Mouse (Mus musculus): ENCODE results near the gene Nav1.

Nav1 gene

DNA sequence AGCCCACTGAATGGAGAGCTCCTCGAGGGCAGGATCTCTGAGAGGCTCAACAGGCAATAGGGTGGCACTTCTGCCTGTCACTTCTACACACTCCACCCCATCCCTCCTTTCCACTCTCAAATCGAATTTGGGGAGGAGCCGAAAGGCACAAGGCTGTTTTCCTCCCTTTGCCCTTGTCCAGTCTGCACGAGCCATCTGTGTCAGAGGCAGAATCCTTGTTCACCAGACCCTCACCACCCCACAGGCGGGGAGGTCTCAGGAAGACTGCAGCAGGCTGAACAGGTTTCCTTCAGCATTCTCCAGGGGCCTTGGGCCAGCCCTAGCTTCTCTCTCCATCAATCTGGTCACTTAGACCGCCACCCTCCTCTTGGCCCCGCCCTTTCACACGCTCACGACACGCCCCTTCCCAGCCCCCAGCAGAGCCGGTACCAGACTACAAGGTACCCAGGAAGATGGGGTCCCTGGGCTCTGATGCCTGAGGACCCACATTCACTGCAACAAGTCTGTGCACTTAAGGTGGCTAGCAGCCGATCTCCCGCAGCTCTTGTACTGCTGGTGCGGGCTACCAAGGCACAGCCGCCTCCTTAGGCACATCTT lies 23.9 kb downstream of the Nav1 start:
- DNase-seq (ENCODE audit: low spot score) = no peak

DNA sequence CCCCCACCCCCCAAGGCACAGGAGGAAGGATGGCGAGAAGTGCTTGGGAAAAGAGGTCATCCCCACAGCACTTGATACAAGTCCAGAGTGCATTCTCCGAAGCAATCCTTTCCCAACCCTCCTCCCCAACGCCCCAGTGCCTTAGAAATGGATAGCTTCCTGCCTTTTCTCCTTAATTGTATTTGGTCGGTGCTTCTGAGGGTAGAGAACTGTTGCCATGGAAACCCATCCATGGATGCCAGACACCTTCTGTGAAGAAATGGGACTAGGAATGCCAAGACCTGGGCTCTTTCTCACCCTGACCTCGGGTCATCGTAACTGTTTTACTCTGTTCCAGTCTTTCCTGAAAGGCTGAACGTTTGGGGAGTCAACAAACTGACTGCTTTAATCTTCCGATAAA lies 26.1 kb downstream of the Nav1 start:
- no peak for DNase-seq (ENCODE audit: low spot score)

DNA sequence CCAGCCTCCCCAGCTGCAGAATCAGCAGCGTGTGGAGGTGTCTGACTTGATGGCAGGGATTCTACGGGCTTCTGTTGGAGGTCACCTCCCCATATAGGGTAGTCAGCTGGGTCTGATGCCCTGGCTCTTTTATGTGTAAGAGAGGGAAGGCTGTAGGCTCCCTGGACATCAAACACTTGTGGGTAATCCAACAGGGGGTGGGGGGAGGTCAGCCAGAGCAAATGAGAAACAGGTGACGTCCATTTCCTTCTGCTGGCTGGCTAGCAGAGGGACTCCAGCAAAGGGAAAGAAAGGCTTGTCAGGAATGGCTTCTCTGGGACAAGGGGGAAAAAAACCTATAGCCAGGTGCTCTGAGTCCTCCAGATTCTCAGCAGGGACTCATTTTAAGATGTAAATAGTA lies 28.0 kb downstream of the Nav1 start:
- no peak for DNase-seq (ENCODE audit: low spot score)

DNA sequence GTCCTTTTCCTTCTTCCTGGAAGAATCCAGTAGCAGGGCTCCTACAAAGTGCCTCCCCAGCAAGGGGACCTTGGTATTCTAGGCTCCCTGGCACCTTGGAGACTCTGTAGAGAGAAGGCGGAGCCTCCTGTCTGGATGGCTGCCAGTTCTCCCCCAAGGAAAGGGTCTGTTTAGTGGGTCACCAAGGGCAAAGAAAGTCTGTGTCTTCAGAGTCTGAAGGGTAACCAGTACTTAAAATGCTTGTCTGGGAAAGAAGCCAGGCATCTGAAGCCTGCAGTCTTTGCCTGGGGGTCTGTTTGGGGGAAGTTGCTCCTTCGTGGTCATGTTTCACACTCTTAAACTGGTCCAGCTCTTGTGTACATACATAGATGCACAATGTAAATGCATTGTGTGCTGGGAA lies 29.3 kb downstream of the Nav1 start:
- DNase-seq (ENCODE audit: low spot score) = no peak

DNA sequence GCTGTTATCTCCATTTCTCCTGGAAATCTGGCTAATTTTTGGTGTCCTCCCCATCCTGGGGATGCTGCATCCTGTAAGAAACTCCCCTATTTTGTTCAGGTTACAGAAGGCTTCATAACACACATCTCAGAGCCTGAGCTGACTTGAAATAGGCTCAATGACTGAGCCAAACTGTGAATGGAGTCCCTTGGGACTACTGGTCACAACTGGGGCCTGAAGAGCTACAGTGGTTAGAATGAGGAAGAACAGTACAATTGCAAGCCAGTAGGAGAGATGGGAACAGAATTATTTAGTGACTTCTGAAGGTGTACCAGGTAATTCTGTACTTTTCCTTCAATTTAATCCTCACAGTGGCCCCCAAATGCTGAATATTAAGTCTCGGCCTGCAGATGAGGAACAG lies 31.7 kb downstream of the Nav1 start:
- no peak for DNase-seq (ENCODE audit: low spot score)

DNA sequence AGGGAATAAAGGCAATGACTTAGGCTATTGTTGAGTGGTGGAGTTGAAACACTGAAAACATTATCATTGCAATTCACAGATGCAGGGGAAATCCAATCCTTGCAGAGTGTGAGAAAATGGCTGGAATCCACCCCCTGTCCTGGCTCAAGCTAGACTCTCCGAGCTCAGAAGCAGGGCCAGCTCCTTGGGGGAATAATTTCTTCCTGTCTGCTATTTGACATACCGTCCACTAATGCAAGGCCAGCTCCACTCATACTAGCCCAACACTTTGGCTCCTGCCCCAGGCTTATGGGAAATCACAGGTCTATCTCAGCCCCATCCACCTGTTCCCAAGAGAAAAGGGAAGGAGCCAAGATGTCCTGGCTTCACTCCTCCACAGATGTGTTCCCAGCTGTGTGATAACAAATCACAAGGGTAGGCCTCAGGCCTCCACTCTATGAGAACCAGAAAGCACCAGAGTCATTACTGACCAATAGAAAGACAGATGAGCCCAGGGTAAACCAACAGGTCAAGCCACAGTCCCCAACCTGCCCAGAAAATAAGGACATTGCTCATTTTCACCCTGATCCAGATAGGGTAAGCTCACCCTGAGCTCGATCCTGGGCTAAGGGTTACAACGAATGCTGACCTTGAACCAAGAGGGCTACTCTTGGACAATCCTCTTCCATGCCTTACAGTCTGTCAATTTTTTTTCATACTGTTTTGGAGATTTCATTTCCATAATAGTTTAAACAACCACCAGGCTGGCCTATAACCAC lies 32.5 kb downstream of the Nav1 start:
- no peak for DNase-seq (ENCODE audit: low spot score)

DNA sequence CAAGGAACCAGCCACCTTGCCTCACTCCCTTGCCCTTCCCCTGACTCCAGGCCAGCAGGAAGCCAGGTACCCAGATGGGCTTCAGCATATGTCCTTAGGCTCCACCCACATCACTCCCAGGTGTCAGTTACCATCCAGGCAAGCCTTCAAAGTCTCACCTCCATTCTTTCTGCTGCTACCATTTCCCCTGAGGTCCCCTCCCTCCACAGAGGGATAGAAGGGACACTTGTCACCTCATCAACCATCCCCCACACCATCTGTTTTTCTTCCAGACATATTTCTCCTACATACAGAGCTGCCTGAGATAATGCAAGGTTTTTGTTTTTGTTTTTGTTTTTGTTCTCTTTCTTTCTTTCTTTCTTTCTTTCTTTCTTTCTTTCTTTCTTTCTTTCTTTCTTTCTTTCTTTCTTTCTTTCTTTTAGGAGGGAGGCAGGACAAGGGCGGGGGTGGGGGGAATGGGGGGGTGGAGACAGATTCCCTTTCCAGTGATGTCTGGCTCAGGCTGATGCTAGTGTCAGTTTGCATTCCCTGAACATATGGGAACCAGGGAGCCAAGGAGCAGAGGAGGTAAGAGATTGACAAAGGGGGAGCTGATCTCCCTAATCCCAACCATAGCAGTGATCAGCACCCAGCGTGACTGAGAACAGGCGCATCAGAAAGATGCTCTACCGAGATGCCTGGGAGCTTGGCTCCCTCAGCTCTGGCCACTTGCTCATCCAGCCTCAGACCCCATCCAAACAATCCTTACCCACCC lies 34.8 kb downstream of the Nav1 start:
- no peak for DNase-seq (ENCODE audit: low spot score)

DNA sequence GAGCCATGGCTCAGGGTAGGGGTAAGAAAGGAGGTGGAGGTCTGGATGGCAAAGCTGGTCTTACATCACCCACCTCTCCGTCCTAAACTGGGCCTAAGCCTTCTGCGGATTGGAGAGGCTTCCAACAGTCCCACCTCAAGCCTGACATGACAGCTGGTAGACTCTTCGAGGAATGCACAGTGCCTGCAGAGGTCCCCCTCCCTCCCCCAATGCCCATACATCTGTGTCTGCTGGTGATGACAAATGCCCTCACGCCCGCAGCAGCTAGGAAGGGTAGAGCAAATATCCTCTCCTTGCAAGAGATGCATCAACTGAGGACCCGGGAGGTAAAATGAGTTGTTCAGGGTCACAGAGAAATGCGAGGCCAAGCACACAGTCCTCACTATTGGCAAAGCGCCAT lies 39.0 kb downstream of the Nav1 start:
- DNase-seq (ENCODE audit: low spot score) = no peak

DNA sequence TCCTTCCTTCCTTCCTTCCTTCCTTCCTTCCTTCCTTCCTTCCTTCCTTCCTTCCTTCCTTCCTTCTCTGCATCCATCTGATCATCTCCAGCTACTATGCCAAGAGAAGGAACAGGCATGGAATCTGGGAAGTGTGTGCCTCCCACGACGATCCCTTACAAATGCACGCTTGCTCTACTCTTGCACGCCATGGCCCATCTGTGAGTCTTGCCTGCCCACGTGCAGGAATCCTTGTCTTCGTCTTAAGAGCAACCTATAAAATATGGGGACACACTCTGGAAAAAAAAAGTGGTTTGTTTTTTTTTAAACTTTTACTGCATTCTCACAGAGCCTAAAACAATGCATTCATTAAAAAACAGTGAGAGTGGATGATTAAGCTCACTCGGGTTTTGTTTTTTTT lies 40.5 kb downstream of the Nav1 start:
- DNase-seq (ENCODE audit: low spot score) = no peak

DNA sequence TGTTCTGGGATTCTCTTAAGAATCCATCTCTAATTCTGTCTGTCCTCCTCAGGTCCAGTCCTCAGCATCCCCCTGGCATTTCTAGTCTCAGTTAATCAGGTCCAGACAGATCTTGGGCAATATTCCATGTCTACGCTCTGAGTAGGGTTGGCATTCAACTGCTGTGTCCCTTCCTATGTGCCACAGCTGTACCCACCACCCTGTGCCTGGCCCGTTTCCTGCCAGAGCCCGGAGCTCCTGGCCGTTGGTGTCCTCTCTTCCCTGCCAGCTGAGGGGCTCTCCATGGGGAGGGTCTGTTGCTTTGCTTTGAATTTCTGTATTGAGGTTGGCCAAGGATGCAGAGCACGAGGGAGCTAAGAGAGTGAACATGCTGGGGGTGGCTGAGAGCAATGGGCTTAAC lies 41.3 kb downstream of the Nav1 start:
- DNase-seq (ENCODE audit: low spot score) = no peak

DNA sequence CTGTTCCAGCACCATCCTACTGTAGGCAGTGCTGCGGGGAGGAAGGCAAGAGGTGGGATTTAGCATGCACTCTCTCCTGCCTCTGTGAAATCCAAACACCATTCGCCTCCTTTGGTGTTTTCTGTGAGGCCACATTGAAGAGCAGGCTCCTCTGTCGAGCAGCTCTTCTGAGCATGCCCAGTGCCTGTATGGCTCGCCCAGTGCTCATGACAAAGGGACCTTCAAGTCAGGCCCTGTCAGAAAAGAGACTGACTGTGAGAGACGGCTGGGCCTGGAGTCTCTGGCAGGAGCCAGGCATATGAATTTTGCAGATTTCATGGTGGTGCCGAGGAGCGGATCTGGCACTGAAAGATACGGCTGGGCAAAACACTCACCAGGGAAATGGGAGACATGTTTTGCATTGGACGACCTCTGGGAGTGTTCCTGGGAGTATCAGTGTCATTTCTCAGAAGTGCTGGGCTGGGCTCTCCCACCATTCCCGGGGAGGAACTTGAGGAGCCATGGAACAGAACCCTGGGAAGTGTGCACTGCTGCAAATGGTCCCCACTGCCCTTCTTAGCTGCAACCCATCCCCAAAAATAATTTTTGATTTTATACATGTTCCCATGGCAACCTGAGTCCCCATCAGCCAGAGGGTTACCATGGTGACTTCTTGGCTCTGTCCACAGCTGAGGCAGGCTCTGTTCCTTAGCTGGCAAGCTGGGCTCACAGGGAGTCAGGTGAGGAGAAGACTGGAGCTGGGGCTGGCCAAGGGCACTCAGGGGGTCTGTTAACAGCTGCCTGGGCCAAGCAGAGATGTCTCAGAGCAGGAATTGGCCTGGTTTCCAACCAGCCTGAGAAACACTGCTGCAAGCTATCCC lies 42.2 kb downstream of the Nav1 start:
- no peak for DNase-seq (ENCODE audit: low spot score)

DNA sequence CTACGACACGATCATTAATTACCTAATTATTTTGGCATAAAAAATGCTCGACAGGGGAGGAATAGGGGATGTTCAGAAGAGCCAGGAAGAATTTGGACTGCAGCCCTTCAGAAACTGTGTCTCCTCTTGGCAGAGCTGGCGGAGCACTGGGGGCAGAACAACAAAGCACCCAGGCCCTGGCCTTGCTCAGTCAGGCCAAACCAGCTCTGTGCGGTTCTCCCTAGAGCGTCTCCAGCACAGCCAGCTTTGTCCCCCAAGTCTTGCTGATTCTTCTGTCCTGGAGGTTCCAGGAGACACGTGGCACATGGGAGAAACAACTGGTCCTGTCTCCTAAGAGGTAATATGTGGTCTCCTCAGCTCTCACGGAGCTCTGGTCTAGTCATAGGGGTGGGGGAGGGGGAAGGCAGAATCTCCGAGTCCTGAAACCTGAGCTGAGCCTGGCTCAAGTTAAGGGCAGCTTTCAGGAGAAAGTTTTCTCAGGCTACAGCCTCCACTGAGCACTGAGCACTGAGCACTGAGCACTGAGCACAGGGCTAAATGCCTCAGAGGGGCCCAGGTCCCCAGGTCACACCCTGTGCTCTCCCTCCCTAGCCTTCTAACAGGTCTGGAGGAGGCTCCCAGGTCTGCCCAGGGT lies 43.2 kb downstream of the Nav1 start:
- DNase-seq (ENCODE audit: low spot score) = no peak

DNA sequence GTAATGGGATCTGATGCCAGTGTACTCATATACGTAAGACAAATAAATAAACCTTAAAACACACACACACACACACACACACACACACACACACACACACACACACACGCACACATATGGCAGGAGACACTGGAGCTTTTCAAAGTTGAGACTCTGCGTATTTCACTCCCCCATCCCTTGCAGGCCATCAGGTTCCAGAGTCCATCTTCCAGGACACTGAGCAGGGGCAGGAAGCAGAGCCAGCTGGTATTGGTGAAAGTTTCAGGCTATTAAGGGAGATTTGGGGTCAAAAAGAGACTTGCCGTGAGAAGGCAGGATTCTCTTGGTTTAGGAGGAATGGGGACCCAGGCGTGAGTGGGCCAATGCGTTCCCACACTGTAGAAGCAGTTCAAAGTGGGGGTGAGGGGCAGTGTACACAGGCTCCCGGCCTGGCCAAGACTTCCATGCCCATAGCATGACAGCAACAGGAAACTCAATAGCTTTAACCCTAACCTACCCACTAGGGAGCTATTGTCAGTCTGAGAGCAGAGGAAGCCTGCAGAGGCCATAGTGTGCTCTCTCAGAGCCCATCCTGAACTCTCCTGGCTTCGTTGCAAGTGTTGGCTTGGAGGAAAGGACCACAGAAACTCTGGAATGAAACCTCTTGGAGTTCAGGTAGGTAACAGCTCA lies 44.0 kb downstream of the Nav1 start:
- no peak for DNase-seq (ENCODE audit: low spot score)

DNA sequence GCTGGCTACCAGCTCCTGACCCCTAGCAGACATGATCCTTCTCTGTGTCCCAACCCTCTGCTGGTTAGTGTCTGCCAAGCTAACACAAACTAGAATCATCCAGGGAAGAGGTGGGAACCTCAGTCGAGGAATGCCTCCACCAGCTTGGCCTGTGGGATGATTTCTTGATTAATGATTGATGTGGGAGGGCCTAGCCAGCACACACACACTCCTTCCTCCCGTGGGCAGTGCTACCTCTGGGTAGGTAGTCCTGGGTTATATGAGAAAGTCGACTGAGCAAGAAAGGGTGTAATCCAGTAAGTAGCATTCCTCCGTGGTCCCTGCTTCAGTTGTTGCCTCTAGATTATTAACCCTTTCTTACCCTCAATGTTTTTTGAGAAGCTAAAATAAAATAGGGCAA lies 45.0 kb downstream of the Nav1 start:
- DNase-seq (ENCODE audit: low spot score) = no peak

DNA sequence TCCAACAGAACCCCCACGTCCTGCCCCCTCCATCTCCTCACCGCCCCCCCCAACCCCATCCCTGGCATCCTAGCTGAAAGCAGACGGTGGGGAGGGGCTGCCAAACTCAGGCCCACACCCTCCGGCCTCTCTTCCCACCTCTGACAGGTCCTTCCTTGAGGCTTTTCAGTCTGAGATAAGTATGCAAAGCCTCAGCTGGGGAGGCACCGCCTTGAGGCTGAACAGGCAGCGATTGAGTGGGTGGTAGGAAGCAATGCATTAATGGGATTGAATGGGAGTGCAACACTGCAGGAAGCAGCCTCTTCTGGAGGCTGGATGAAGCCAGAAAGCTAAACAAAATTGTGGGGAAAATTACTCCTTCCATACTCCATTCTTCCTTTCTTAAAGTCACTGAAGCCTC lies 45.8 kb downstream of the Nav1 start:
- no peak for DNase-seq (ENCODE audit: low spot score)

DNA sequence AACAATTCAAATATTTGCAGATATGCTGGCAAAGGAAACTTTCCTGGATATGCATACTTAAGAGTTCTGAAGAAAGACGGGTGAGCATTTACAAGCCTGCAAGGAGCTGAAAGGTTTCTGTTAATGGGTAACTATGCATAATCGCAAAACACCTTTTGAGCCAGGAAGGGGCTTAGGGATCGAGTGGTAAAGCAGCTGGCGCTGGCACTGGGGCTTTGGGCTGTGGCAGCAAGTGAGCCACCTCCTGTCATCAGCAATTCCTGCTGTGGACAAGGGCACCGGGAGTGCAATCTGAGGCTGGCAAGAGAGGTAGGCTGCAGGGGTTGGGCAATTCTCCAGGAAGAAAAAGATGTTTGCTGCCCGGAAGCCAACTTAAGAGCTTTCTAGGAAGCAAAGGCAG lies 49.1 kb downstream of the Nav1 start:
- no peak for DNase-seq (ENCODE audit: low spot score)

DNA sequence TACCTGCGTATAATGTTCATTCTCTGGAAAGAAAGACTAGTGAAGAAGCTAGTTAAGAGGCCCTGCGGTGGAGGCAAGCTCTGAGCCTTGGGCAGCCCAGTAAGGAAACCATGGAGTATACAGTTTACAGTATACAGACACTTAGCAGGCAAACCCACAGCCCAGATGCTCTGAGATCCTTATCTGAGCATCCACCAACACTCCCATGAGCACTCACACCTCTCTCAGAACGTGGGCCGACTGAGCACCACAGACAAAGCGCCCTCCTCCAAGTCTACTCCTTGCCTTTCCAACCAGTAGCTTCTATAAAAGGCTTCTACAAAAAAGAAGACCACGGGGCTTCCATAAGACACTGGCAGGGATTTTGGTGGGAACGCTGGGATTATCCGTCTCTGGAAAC lies 51.2 kb downstream of the Nav1 start:
- DNase-seq (ENCODE audit: low spot score) = no peak

DNA sequence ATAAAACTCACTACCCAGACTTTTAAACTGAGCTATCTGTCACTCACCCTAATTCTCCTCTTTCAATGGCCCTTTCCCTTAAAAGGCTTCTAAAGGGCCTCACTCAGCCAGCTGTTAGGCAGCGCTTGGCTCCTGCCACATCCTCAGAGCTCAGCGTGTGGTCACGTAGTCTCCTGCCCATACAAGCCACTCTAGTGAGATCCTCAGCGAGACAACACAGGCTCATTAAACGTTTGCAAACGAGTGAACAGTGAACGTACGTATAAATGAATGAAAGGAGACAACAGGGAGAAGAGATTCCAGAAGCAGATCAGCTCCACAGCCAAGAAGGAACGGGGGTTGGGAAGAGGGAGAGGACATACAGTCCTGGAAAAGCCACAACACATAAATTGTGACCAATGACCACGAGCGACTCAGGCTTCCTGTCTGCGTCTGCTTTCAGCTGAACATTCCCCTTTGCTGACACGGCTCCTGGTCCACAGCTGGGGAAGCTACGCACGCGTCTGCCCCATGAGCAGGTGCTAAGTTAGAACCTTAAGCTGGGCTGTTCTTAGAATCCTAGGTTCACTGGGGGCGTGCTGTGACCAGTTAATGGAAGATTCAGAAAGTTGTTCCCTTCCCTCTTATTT lies 52.3 kb downstream of the Nav1 start:
- DNase-seq (ENCODE audit: low spot score) = no peak

DNA sequence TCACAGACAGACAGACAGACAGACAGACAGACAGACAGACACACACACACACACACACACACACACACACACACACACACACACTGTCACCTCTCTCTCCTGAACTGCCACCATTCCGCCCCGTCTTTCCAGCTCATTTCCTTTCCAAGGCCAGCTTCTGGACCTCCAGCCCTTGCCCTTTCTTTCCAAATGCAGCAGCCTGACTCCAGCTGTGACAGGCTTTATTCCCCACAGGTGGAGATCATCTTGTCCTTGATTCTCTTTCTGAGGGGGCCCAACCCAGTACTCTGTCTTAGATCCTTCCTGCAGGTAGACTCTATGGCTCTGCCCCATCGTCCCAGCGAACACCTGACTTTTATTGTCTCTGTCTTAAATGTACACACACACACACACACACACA lies 53.5 kb downstream of the Nav1 start:
- no peak for DNase-seq (ENCODE audit: low spot score)

DNA sequence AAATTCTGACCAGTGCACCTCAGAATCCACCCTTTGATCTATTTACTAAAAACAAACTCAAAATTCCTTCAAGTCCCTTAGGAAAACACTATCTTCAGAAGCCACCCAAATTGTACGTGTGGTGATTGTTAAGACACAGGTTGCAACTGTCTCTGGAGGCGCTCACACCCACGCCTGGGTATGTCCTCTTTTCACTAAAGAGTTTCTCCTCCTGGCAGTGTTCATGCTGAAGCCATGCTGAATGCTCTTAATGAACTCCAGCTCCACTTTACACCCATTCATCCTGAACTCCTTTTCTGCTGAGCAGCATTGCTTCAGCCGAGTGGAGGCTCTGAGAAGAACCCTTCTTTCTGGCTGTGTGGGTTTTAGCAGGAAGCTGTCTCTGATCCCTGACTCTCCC lies 53.9 kb downstream of the Nav1 start:
- no peak for DNase-seq (ENCODE audit: low spot score)

DNA sequence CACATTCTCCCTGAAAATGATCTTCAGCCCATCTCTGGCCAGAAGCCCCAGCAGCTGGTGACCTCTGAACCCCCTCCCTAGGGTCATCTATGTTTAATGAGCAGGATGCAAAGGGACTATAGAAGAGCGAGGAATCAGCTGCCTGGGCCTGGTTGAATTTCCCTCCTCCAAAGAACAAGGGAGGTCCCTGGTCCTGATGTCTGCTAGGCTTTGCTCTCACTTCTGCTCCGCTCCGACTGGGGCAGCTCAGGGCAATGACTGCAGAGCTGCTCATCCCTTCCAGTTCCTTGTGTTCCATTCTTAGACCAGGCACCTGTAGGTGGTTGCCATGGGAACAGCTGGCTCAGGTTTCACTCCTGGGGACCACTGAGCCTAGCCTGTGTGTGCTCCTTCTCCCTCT lies 56.2 kb downstream of the Nav1 start:
- DNase-seq (ENCODE audit: low spot score) = no peak
